Comparison of ENCODE assay signal across 19 mouse cellular contexts in genomic region chr4:115103510-115103909, GRCm38 (mm10). TPM values are rescaled to one million over a fixed set of nuclear protein-coding genes. Genes with fewer than 3 reads are reported as not detected.
DNase-seq lines count a peak whose midpoint lies in the region; ATAC-seq lines count a peak whose summit lies in the region.
"Had no signal": no experiment of that assay in that cellular context is flagged by ENCODE, and none has a peak within 500 bp of the region (broad histone marks: within the 10 kb centered on the region; RNA-seq: fewer than 3 reads in every experiment).

No protein-coding gene starts in this region.

- 0 out of 2 replicates have a peak overlapping the region, but pooled peaks have one; percentile 24 for H3K4me2 ChIP-seq in liver, embryonic 13.5 days
- H3K4me2 ChIP-seq: heart, embryonic 13.5 days; intestine, embryonic 15.5 days had no signal

- no peaks in the 10 kb centered on the region for H3K27me3 ChIP-seq in liver, embryonic 13.5 days
- H3K27me3 ChIP-seq: intestine, embryonic 15.5 days had no signal

- peak overlapping the region; percentile 34 for H3K9ac ChIP-seq in liver, embryonic 13.5 days
- H3K9ac ChIP-seq: heart, embryonic 13.5 days; intestine, embryonic 15.5 days had no signal

- WGBS in liver, embryonic 13.5 days (ENCODE audit: insufficient replicate concordance): 24% methylated on average over 4 of the region's 4 CpGs

- H3K27ac ChIP-seq in liver, embryonic 13.5 days: peak overlapping the region; percentile 70
- H3K27ac ChIP-seq: forebrain, embryonic 10.5 days; gastrocnemius, adult 2 months; heart, embryonic 13.5 days; intestine, embryonic 15.5 days had no signal

- no peak overlapping the region for H3K4me3 ChIP-seq in liver, embryonic 13.5 days (replicated peaks)
- H3K4me3 ChIP-seq: forebrain, embryonic 10.5 days; gastrocnemius, adult 2 months; heart, embryonic 13.5 days; intestine, embryonic 15.5 days had no signal

- H3K4me1 ChIP-seq in liver, embryonic 13.5 days (replicated peaks): peaks cover 23% of the 10 kb centered on the region
- H3K4me1 ChIP-seq: forebrain, embryonic 10.5 days had no signal

- peak; percentile 87 for ATAC-seq in liver, embryonic 13.5 days (ENCODE audit: low read depth)
- ATAC-seq: intestine, embryonic 15.5 days had no signal

- no peaks in the 10 kb centered on the region for H3K9me3 ChIP-seq in liver, embryonic 13.5 days (replicated peaks)
- H3K9me3 ChIP-seq: forebrain, embryonic 10.5 days; heart, embryonic 13.5 days; intestine, embryonic 15.5 days had no signal

- H3K36me3 ChIP-seq in liver, embryonic 13.5 days: no peaks in the 10 kb centered on the region
- H3K36me3 ChIP-seq: forebrain, embryonic 10.5 days; heart, embryonic 13.5 days; intestine, embryonic 15.5 days had no signal

- intact Hi-C loops in heart, postnatal 25 days (cut with DNase I): no loop called here

- DNase-seq in layer of hippocampus, adult 18-20 months (ENCODE audit: low spot score in 2 of 2): peak; percentile 10 to 39
- no peak for DNase-seq in layer of hippocampus, adult 9-11 months
- DNase-seq in 3134 (ENCODE audit: extremely low read depth, insufficient read length, low spot score): peak; percentile 10
- peak; percentile 35 for DNase-seq in MEL-GATA-1-ER (ENCODE audit: extremely low read depth, low read depth)
- DNase-seq in liver, embryonic 13.5 days: peak; percentile 35
- DNase-seq in kidney, adult 18-20 months: no peak
- DNase-seq in heart, postnatal 25 days (ENCODE audit: low spot score): no peak
- no peak for DNase-seq in urinary bladder, postnatal 10 days (ENCODE audit: low spot score)
- DNase-seq: adrenal gland, adult 2 months; cerebellum, postnatal 14 days; gastrocnemius, adult 2 months; kidney, postnatal 36 days; layer of hippocampus, postnatal 36 days; lung, adult 18-20 months; thymus, adult 2 months had no signal

RNA-seq across cellular contexts. Expression of gene Pdzk1ip1, which starts 15.0 kb away (rescaled TPM):
- total RNA-seq in layer of hippocampus, adult 18-20 months (2021): under 1 TPM; 0.41 to 0.67 TPM
- 21.2 and 23.7 TPM in 2 replicates for polyA plus RNA-seq in liver, embryonic 13.5 days (2015; fragmentation: Nextera tagmentation; extraction: Ambion mirVana)
- total RNA-seq in heart, postnatal 25 days (2021): 1 to 10 TPM in 1 of 2 experiments, not detected in 1; 1.0 TPM
- total RNA-seq: gastrocnemius, adult 2 months had no signal

RNA-seq across cellular contexts. Expression of gene Cyp4x1, which starts 30.6 kb away (rescaled TPM):
- 1 to 10 TPM; 6.7 to 7.5 TPM for total RNA-seq in layer of hippocampus, adult 18-20 months (2021)
- polyA plus RNA-seq in liver, embryonic 13.5 days (2015; fragmentation: Nextera tagmentation; extraction: Ambion mirVana): 0.05 and 0.06 TPM in 2 replicates
- not detected for total RNA-seq in heart, postnatal 25 days (2021)
- total RNA-seq: adrenal gland, adult 2 months; gastrocnemius, adult 2 months; neutrophil, adult 5-6 weeks had no signal
- polyA plus RNA-seq: adrenal gland, adult 2 months; thymus, adult 2 months had no signal

RNA-seq across cellular contexts. Expression of gene Tal1, which starts 47.3 kb away (rescaled TPM):
- 1 to 10 TPM in 1 of 2 experiments, under 1 TPM in 1; 0.84 to 1.3 TPM for total RNA-seq in layer of hippocampus, adult 18-20 months (2021)
- 29.3 and 31.5 TPM in 2 replicates for polyA plus RNA-seq in liver, embryonic 13.5 days (2015; fragmentation: Nextera tagmentation; extraction: Ambion mirVana)
- 1 to 10 TPM; 3.7 to 4.0 TPM for total RNA-seq in heart, postnatal 25 days (2021)

Comparison
In these comparisons a context has a peak if more than half of its experiments do, and no peak if none do; other contexts are left out.
1. DNase-seq: peak in layer of hippocampus, adult 18-20 months (2 of 2), 3134 (single experiment), MEL-GATA-1-ER (single experiment) and liver, embryonic 13.5 days (single experiment); none in layer of hippocampus, adult 9-11 months (single experiment), kidney, adult 18-20 months (single experiment), heart, postnatal 25 days (single experiment) and urinary bladder, postnatal 10 days (single experiment).
2. RNA of gene Cyp4x1, which starts 30.6 kb away (total RNA-seq): 6.7 to 7.5 TPM in layer of hippocampus, adult 18-20 months; not detected in heart, postnatal 25 days; every median in the first group is over 4 times any median in the second.